Mouse (Mus musculus) neural tube, embryonic 15.5 days (tissue): Measurements from ENCODE around the gene Acvrl1. TPM values are rescaled to one million over a fixed set of nuclear protein-coding genes. Genes with fewer than 3 reads are reported as not detected.

Experiments used
- ATAC-seq: fragments of 200-750 bp; cut with Nextera tagmentation; 2 replicates; pipeline ENCODE4 v1.8.0; 2017; ENCODE audit warnings: mild to moderate bottlenecking, moderate TSS enrichment, moderate library complexity; ENCODE audit not compliant: low FRiP score
- H3K27ac ChIP-seq: fragments of 300-500 bp; sonication (generic); replicated peaks from 2 replicates; pipeline ENCODE4 v1.5.1; 2015; ENCODE audit warnings: mild to moderate bottlenecking, inconsistent platforms
- H3K27me3 ChIP-seq: fragments of 300-500 bp; sonication (generic); replicated peaks from 2 replicates; pipeline ENCODE4 v1.6.1; 2015; ENCODE audit warnings: inconsistent platforms
- H3K36me3 ChIP-seq: fragments of 300-500 bp; sonication (generic); 2 replicates; pipeline ENCODE4 v1.6.1; 2015; ENCODE audit warnings: inconsistent platforms
- H3K4me1 ChIP-seq: fragments of 300-500 bp; sonication (generic); 2 replicates; pipeline ENCODE4 v1.6.1; 2015; ENCODE audit warnings: inconsistent platforms
- H3K4me2 ChIP-seq: fragments of 300-500 bp; sonication (generic); 2 replicates; pipeline ENCODE4 v1.6.1; 2015; ENCODE audit warnings: inconsistent platforms, mild to moderate bottlenecking, moderate library complexity
- H3K4me3 ChIP-seq: fragments of 300-500 bp; sonication (generic); replicated peaks from 2 replicates; pipeline ENCODE4 v1.5.1; 2015; ENCODE audit warnings: mild to moderate bottlenecking, inconsistent platforms
- H3K9ac ChIP-seq: fragments of 300-500 bp; sonication (generic); replicated peaks from 2 replicates; pipeline ENCODE4 v1.6.1; 2015; ENCODE audit warnings: mild to moderate bottlenecking, inconsistent platforms
- H3K9me3 ChIP-seq: fragments of 300-500 bp; sonication (generic); replicated peaks from 2 replicates; pipeline ENCODE4 v1.6.1; 2016; ENCODE audit warnings: inconsistent platforms
- WGBS: fragments of 180-500 bp; shearing (Covaris S2); methylation state at CpG from one replicate; pipeline ENCODE4 v1.1.7; 2015; ENCODE audit warnings: mixed read lengths; 5-methylcytosine and 5-hydroxymethylcytosine counted together
- polyA plus RNA-seq: library from polyadenylated mRNA; unstranded; fragments of >200 nt; fragmentation: Nextera tagmentation; extraction: Ambion mirVana; gene quantifications from 2 replicates; pipeline ENCODE4 v1.2.1, GENCODE M21; 2015

Gene Acvrl1
- polyA plus RNA-seq, 1 experiment from 2014 or later, result 9.5 TPM

GRCm38 (mm10) chr15:101174294-101175130 is 46.2 kb downstream of the Acvrl1 start:
- Histone ChIP-seq H3K27me3 (0 out of 2 replicates have a peak, but pooled peaks cover 6% of the 10 kb centered on the region), H3K4me2 (peak overlapping the region; percentile 78), H3K9me3 (no peaks in the 10 kb centered on the region), H3K27ac (peak overlapping the region; percentile 89), H3K36me3 (no peaks in the 10 kb centered on the region), H3K9ac (peak overlapping the region; percentile 90), H3K4me3 (peak overlapping the region; percentile 84), H3K4me1 (peaks cover 53% of the 10 kb centered on the region)
- peak; percentile 73 for ATAC-seq
- under 1% methylated on average over 38 of the region's 46 CpGs for WGBS

DNA sequence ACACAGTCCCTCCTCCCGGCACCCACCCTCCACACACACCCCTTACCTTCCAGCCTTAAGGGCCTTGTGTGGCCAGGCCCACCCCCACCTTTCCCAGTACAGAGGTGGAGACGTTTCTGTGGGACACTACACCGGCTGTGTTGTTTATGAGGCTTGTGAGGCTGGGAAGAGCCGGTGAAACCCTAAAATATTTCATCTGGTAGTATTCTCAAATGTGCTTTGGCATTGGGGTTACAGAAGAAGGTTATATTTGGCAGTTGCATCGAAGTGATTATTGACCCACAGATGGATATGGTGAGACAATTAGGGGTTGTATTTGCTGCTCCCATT is 46.8 kb downstream of the Acvrl1 start:
- Histone ChIP-seq H3K36me3 (no peaks in the 10 kb centered on the region), H3K9me3 (no peaks in the 10 kb centered on the region), H3K4me1 (peaks cover 58% of the 10 kb centered on the region), H3K4me3 (peak overlapping the region; percentile 84), H3K27me3 (0 out of 2 replicates have a peak, but pooled peaks cover 6% of the 10 kb centered on the region), H3K9ac (peak overlapping the region; percentile 90), H3K27ac (peak overlapping the region; percentile 89), H3K4me2 (peak overlapping the region; percentile 78)
- WGBS, result 2% methylated on average over 5 of the region's 5 CpGs
- ATAC-seq, result no peak; the same call in 1 of the 2 replicates

GRCm38 (mm10) chr15:101175613-101176283 is 47.4 kb downstream of the Acvrl1 start:
- Histone ChIP-seq H3K36me3 (no peaks in the 10 kb centered on the region), H3K9me3 (no peaks in the 10 kb centered on the region), H3K27me3 (0 out of 2 replicates have a peak, but pooled peaks cover 6% of the 10 kb centered on the region), H3K4me1 (peaks cover 64% of the 10 kb centered on the region), H3K9ac (peak overlapping the region; percentile 90), H3K4me2 (peak overlapping the region; percentile 78), H3K4me3 (peak overlapping the region; percentile 84), H3K27ac (peak overlapping the region; percentile 89)
- 8% methylated on average over 17 of the region's 17 CpGs for WGBS
- no peak for ATAC-seq

DNA sequence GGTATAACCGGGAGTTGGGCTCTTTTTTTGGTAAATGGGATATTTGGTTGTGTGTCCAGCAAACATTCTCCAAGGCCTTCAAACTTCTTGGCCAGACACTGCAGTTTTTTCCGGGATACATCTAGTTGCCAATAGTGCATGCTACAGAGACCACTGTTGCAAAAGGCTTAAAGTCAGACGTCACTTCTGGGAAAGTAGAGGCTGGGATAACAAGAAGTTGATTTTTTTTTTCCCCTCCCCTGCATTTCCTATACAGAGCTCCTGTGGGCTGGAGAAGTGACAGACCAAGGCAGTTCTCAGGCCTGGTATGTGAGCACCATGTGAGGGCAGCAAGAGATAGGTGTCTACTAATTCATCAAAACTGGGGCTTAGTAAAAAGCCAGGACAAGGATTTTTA is 48.0 kb downstream of the Acvrl1 start:
- Histone ChIP-seq H3K36me3 (no peaks in the 10 kb centered on the region), H3K27me3 (0 out of 2 replicates have a peak, but pooled peaks cover 4% of the 10 kb centered on the region), H3K4me2 (peak overlapping the region; percentile 78), H3K9me3 (no peaks in the 10 kb centered on the region), H3K27ac (peak overlapping the region; percentile 89; the same call in 1 of the 2 replicates), H3K4me1 (peaks cover 70% of the 10 kb centered on the region), H3K4me3 (peak overlapping the region; percentile 84), H3K9ac (peak overlapping the region; percentile 90; the same call in 1 of the 2 replicates)
- WGBS, result 45% methylated on average over 3 of the region's 3 CpGs
- no peak for ATAC-seq

DNA sequence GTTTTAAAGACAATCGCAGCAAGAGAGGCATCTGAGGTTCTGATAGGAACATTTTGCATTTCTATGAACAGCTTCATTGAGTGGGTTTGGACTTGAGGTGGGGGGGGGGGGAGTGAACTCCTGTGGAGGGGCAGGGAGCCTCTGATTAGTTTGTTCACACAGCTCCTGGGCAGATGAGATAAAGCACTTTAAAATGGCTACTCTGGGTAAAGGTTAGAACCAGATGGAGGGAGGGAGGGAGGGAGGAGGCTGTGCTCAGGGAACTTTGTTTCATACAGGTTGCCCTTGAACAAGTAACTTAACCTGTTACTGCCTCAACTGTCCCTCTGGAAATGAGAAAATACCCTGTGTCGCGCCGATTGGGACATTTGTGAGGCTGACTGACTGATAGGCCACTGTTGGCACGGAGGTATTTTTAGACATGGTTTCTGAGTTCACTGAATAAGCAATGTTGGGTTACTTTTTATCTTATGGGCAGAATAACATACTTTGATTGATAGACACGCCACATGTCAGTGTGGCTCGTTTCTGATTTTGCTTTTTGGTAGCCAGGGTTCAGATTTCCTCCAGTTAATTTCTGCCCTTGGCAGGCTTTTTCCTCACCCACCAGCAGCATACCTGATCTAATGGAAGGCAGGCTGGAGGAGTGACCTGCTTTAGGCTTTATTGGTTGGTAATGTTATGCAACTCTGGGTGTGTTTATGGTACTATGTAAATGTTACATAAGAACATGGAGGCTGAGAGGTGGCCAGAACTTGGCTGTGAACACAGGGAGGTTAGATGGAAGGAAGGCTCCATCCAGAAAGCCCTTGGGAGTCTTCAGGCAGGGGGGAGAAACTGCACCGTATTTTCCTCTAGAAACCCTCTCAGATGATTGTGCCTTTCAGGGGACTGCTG is 48.7 kb downstream of the Acvrl1 start:
- no peak overlapping the region; the same call in 1 of the 2 replicates for H3K4me3 ChIP-seq

GRCm38 (mm10) chr15:101180363-101181105 is 52.2 kb downstream of the Acvrl1 start:
- Histone ChIP-seq H3K27ac (no peak overlapping the region), H3K4me3 (no peak overlapping the region), H3K9ac (no peak overlapping the region), H3K4me1 (peaks cover 77% of the 10 kb centered on the region), H3K27me3 (no peaks in the 10 kb centered on the region), H3K9me3 (no peaks in the 10 kb centered on the region), H3K36me3 (no peaks in the 10 kb centered on the region), H3K4me2 (no peak overlapping the region)
- no peak for ATAC-seq
- WGBS, result 52% methylated on average over 15 of the region's 15 CpGs

More for the DNA sequence above, 48.7 kb downstream of the Acvrl1 start:
- H3K9ac ChIP-seq, result no peak overlapping the region
- H3K4me2 ChIP-seq, result peak overlapping the region; percentile 78
- no peak overlapping the region for H3K27ac ChIP-seq
- peaks cover 74% of the 10 kb centered on the region for H3K4me1 ChIP-seq
- no peak for ATAC-seq
- no peaks in the 10 kb centered on the region for H3K36me3 ChIP-seq
- H3K9me3 ChIP-seq, result no peaks in the 10 kb centered on the region
- WGBS, result 57% methylated on average over 8 of the region's 8 CpGs
- H3K27me3 ChIP-seq, result 0 out of 2 replicates have a peak, but pooled peaks cover under 1% of the 10 kb centered on the region

DNA sequence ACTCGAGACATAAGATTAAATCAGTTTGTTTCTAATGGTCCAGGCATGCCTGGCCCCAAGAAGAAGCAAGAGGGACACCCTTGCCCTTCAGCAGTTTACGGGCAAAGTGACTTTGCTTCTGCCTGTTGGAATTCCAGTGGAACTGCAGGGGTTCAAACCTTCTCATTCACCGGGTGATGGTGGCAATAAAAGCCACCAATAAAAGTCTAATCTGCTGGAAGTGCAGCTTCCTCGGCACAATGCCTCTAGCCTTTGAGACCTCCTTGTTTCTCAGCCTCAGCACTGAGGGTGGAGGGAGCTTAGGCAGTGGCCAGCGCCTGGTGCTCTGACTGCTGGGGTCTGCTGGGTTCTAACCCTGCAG is 52.8 kb downstream of the Acvrl1 start:
- H3K4me3 ChIP-seq, result no peak overlapping the region
- H3K27ac ChIP-seq, result 0 out of 2 replicates have a peak overlapping the region, but pooled peaks have one; percentile 23
- no peak overlapping the region for H3K4me2 ChIP-seq
- 11% methylated on average over 5 of the region's 5 CpGs for WGBS
- H3K9ac ChIP-seq, result no peak overlapping the region
- peaks cover 71% of the 10 kb centered on the region for H3K4me1 ChIP-seq
- H3K27me3 ChIP-seq, result no peaks in the 10 kb centered on the region
- no peaks in the 10 kb centered on the region for H3K9me3 ChIP-seq
- no peaks in the 10 kb centered on the region for H3K36me3 ChIP-seq
- ATAC-seq, result no peak

- H3K27ac ChIP-seq, result peak overlapping the region; percentile 23; the same call in 1 of the 2 replicates
- WGBS, result 16% methylated on average over 4 of the region's 4 CpGs
Observed at GRCm38 (mm10) chr15:101181500-101181899, 53.2 kb downstream of the Acvrl1 start.

GRCm38 (mm10) chr15:101182676-101183075 is 54.4 kb downstream of the Acvrl1 start:
- Histone ChIP-seq H3K9ac (no peak overlapping the region), H3K9me3 (no peaks in the 10 kb centered on the region), H3K27ac (peak overlapping the region; percentile 60; the same call in 1 of the 2 replicates), H3K4me3 (no peak overlapping the region), H3K4me2 (no peak overlapping the region), H3K27me3 (no peaks in the 10 kb centered on the region), H3K36me3 (no peaks in the 10 kb centered on the region), H3K4me1 (peaks cover 56% of the 10 kb centered on the region)
- 9% methylated on average over 5 of the region's 5 CpGs for WGBS
- no peak for ATAC-seq

More at GRCm38 (mm10) chr15:101181500-101181899, 53.2 kb downstream of the Acvrl1 start:
- no peaks in the 10 kb centered on the region for H3K27me3 ChIP-seq
- H3K4me1 ChIP-seq, result peaks cover 67% of the 10 kb centered on the region
- no peaks in the 10 kb centered on the region for H3K36me3 ChIP-seq
- H3K4me2 ChIP-seq, result no peak overlapping the region
- no peak overlapping the region for H3K9ac ChIP-seq
- no peaks in the 10 kb centered on the region for H3K9me3 ChIP-seq
- no peak overlapping the region for H3K4me3 ChIP-seq
- ATAC-seq, result no peak

GRCm38 (mm10) chr15:101184300-101184699 is 56.0 kb downstream of the Acvrl1 start:
- no peak for ATAC-seq
- WGBS, result 98% methylated on average over 8 of the region's 8 CpGs
- H3K4me3 ChIP-seq, result no peak overlapping the region

More at GRCm38 (mm10) chr15:101184300-101184699, 56.0 kb downstream of the Acvrl1 start:
- Histone ChIP-seq H3K36me3 (no peaks in the 10 kb centered on the region), H3K27me3 (no peaks in the 10 kb centered on the region), H3K27ac (no peak overlapping the region), H3K4me1 (peaks cover 45% of the 10 kb centered on the region), H3K4me2 (no peak overlapping the region), H3K9ac (no peak overlapping the region), H3K9me3 (no peaks in the 10 kb centered on the region)
